Mouse (Mus musculus): ENCODE results near the gene Gmppb. TPM values are rescaled to one million over a fixed set of nuclear protein-coding genes. Genes with fewer than 3 reads are reported as not detected.
A peak's percentile ranks its signal among the peaks of the same experiment; 100 is the strongest.

Gmppb gene
- total and polyA plus RNA-seq, 3 experiments, result 17.9 to 20.9 (median 19.2) TPM

DNA sequence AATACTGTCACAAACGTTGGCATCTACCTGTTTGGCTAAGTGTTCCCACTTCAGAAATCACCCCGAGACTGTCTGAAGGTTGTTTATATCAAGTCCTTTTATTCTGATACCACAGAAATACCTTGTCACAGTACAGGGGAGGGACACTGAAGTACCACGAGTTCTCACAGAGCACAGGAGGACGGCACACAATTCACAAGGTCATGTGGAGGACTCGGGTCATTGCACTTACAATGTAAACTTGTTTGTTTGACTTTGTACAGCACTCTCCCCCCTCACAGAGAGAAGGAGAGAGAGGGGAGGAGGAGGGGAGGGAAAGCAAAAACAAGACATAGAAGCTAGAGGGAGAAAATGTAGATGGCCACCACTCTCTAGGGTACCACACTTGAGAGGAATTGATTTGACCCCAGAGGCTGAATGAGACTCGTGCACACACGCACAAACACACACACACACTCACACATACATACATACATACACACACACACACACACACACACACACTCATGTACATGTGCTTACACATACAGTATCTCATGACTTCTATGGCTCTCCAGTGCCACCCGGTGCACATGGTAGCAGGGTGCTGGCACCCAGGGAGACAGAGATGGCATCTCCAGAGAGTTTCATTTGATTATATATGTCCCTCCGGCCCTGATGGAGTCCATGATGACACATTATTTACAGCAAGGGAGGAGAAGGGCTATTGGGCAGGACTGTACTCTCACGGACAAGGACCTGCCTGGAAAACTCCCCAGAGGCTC lies 47.1 kb downstream of the Gmppb start:
- Histone ChIP-seq H3K9ac (ENCODE audit: insufficient read depth, low read depth) (no peak overlapping the region), H3K4me3 (replicated peaks in 1 of 3; ENCODE audit: low read depth in 2 of 3, low read length in 2 of 3, poor library complexity in 1 of 3) (no peak overlapping the region), H3K27ac (ENCODE audit: insufficient read depth, low read depth) (no peak overlapping the region), H3K4me2 (ENCODE audit: insufficient read depth, low read depth, poor library complexity, severe bottlenecking) (no peak overlapping the region), H3K36me3 (replicated peaks in 1 of 2; ENCODE audit: control insufficient read depth in 1 of 2, insufficient read depth in 1 of 2, low read length in 1 of 2) (peaks cover 28 to 53% of the 10 kb centered on the region in 2 experiments), H3K27me3 (replicated peaks) (no peaks in the 10 kb centered on the region), H3K79me2 (replicated peaks; ENCODE audit: control insufficient read depth, extremely low read depth, insufficient read depth, poor library complexity, severe bottlenecking) (peaks cover 9% of the 10 kb centered on the region), H3K4me1 (ENCODE audit: control insufficient read depth in 1 of 2, insufficient read depth in 2 of 2) (peaks cover 5 to 33% of the 10 kb centered on the region in 2 experiments), H3K9me3 (replicated peaks; ENCODE audit: low read length) (no peaks in the 10 kb centered on the region)
- no peak for DNase-seq (ENCODE audit: extremely low read depth)
- peak in 1 of 2 experiments; percentile 21; a peak in 1 of 4 replicates for TF ChIP-seq CTCF (conservative IDR thresholded peaks at IDR 0.05 in 1 of 2, IDR thresholded peaks at IDR 0.05 in 1 of 2; ENCODE audit: low read depth in 2 of 2, low read length in 2 of 2)
- TF ChIP-seq TCF12 (IDR thresholded peaks at IDR 0.05; ENCODE audit: low read depth, low read length), result no peak
- TF ChIP-seq MYC (IDR thresholded peaks at IDR 0.05; ENCODE audit: low read depth, low read length), result no peak
- TF ChIP-seq JUND (conservative IDR thresholded peaks at IDR 0.05; ENCODE audit: low read depth, low read length), result no peak
- TF ChIP-seq MXI1 (IDR thresholded peaks at IDR 0.05; ENCODE audit: low read depth, low read length), result no peak
- TF ChIP-seq POLR2AphosphoS2 (IDR thresholded peaks at IDR 0.05; ENCODE audit: low read depth, low read length), result no peak
- dilution Hi-C loops (cut with MboI; ENCODE audit: extremely low pct_ligation_motif_present, extremely low pct_unique_long_range_greater_than_20kb, low sequenced_read_pairs), result no loop called here
- in situ Hi-C loops (cut with MboI; ENCODE audit: low pct_ligation_motif_present, low pct_unique_long_range_greater_than_20kb, low sequenced_read_pairs), result loop anchor here (5.0 kb wide), 1 partner anchor 106 kb away; no protein-coding TSS in a partner anchor

DNA sequence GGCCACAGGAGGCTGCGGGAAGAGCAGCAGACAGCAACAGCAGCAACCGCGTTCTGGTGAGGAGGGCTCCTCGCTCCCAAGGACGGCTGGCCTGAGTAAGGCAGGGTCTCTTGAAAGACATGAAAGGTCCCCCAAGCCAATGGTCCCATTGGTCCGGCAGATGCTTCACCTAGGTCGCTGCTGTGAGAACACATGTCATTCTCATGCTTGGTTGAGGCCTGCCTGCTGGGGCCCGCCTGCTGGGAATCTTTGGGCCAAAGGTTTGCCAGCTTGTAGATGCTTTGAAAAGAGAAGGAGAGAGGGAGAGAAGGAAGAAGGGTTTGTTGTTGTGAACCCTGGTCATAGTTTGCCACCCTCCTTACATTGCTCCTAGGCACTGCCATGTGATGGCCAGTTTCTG lies 50.6 kb downstream of the Gmppb start:
- H3K36me3 ChIP-seq (replicated peaks in 1 of 2; ENCODE audit: control insufficient read depth in 1 of 2, insufficient read depth in 1 of 2, low read length in 1 of 2), result peaks cover 26 to 59% of the 10 kb centered on the region in 2 experiments
- no peaks in the 10 kb centered on the region for H3K27me3 ChIP-seq (replicated peaks)
- H3K9me3 ChIP-seq (replicated peaks; ENCODE audit: low read length), result no peaks in the 10 kb centered on the region
- H3K79me2 ChIP-seq (replicated peaks; ENCODE audit: control insufficient read depth, extremely low read depth, insufficient read depth, poor library complexity, severe bottlenecking), result peaks cover 5% of the 10 kb centered on the region
- peaks cover 7 to 35% of the 10 kb centered on the region in 2 experiments; a peak in 3 of 4 replicates for H3K4me1 ChIP-seq (ENCODE audit: control insufficient read depth in 1 of 2, insufficient read depth in 2 of 2)
- H3K4me2 ChIP-seq (ENCODE audit: insufficient read depth, low read depth, poor library complexity, severe bottlenecking), result no peak overlapping the region
- TF ChIP-seq BHLHE40 (IDR thresholded peaks at IDR 0.05; ENCODE audit: low read depth, low read length) (no peak), GABPA (IDR thresholded peaks at IDR 0.05; ENCODE audit: insufficient replicate concordance, low read depth, low read length) (no peak), MYC (IDR thresholded peaks at IDR 0.05; ENCODE audit: low read depth, low read length) (no peak), CTCF (conservative IDR thresholded peaks at IDR 0.05 in 1 of 2, IDR thresholded peaks at IDR 0.05 in 1 of 2; ENCODE audit: low read depth in 2 of 2, low read length in 2 of 2) (no peak), USF1 (IDR thresholded peaks at IDR 0.05; ENCODE audit: low read depth, low read length) (no peak), ETS1 (conservative IDR thresholded peaks at IDR 0.05; ENCODE audit: low read depth, low read length) (no peak), MAZ (IDR thresholded peaks at IDR 0.05; ENCODE audit: low read depth, low read length) (no peak), RAD21 (IDR thresholded peaks at IDR 0.05; ENCODE audit: low read depth, low read length) (no peak), EP300 (IDR thresholded peaks at IDR 0.05; ENCODE audit: low read length) (no peak), USF2 (conservative IDR thresholded peaks at IDR 0.05; ENCODE audit: low read depth, low read length) (no peak), POLR2A (IDR thresholded peaks at IDR 0.05; ENCODE audit: low read depth, low read length) (no peak), CHD2 (IDR thresholded peaks at IDR 0.05; ENCODE audit: low read length) (no peak), E2F4 (IDR thresholded peaks at IDR 0.05; ENCODE audit: insufficient replicate concordance, low read depth, low read length) (no peak), ZKSCAN1 (IDR thresholded peaks at IDR 0.05; ENCODE audit: borderline replicate concordance, low read depth, low read length) (no peak), JUN (IDR thresholded peaks at IDR 0.05; ENCODE audit: insufficient read depth, low read depth, low read length) (no peak), ZNF384 (IDR thresholded peaks at IDR 0.05; ENCODE audit: low read depth, low read length) (no peak), NELFE (IDR thresholded peaks at IDR 0.05; ENCODE audit: low read depth, low read length) (no peak), SIN3A (IDR thresholded peaks at IDR 0.05; ENCODE audit: low read length) (no peak), MEF2A (IDR thresholded peaks at IDR 0.05; ENCODE audit: borderline replicate concordance, low read depth, low read length) (no peak)
- dilution Hi-C loops (cut with MboI; ENCODE audit: extremely low pct_ligation_motif_present, extremely low pct_unique_long_range_greater_than_20kb, low sequenced_read_pairs) (no loop called here), in situ Hi-C loops (cut with MboI; ENCODE audit: low pct_ligation_motif_present, low pct_unique_long_range_greater_than_20kb, low sequenced_read_pairs) (loop anchor here (5.0 to 10.0 kb wide), 2 partner anchors 103 to 185 kb away; no protein-coding TSS in a partner anchor)
- no peak for DNase-seq (ENCODE audit: extremely low read depth)
- H3K4me3 ChIP-seq (replicated peaks in 1 of 3; ENCODE audit: low read depth in 2 of 3, low read length in 2 of 3, poor library complexity in 1 of 3), result no peak overlapping the region
- H3K27ac ChIP-seq (ENCODE audit: insufficient read depth, low read depth), result no peak overlapping the region
- no peak overlapping the region for H3K9ac ChIP-seq (ENCODE audit: insufficient read depth, low read depth)

Measured in CH12.LX (cell line).